Mouse (Mus musculus): Measurements from ENCODE around the gene Mylk3. TPM values are rescaled to one million over a fixed set of nuclear protein-coding genes. Genes with fewer than 3 reads are reported as not detected.

Mylk3 gene
- polyA plus RNA-seq (2016; fragmentation: Nextera tagmentation; extraction: Ambion mirVana): 211 and 224 TPM in 2 replicates

GRCm38 (mm10) chr8:85386205-85386604 is at the start of gene Mylk3:
Mylk3 (minus strand) TSS chr8:85386345.
- Histone ChIP-seq H3K36me3 (no peaks in the 10 kb centered on the region), H3K4me1 (replicated peaks) (peaks cover 37% of the 10 kb centered on the region), H3K27me3 (replicated peaks) (no peaks in the 10 kb centered on the region), H3K27ac (ENCODE audit: poor library complexity, severe bottlenecking) (no peak within 1 kb of the TSS), H3K4me3 (no peak within 1 kb of the TSS), H3K9ac (no peak within 1 kb of the TSS), H3K9me3 (replicated peaks) (no peaks in the 10 kb centered on the region), H3K4me2 (no peak within 1 kb of the TSS)
- 0 out of 2 replicates have a peak, but pooled peaks have one; percentile 51 for ATAC-seq (ENCODE audit: insufficient number of reproducible peaks, low FRiP score)
- WGBS: 61% methylated on average over 6 of the region's 6 CpGs

- no peak for ATAC-seq (ENCODE audit: insufficient number of reproducible peaks, low FRiP score)
These were observed 49.6 kb upstream of the Mylk3 start for GRCm38 (mm10) chr8:85435736-85436135.

GRCm38 (mm10) chr8:85434817-85435216 is 48.7 kb upstream of the Mylk3 start:
- 0 out of 2 replicates have a peak, but pooled peaks cover 3% of the 10 kb centered on the region for H3K9me3 ChIP-seq (replicated peaks)
- H3K27me3 ChIP-seq (replicated peaks): no peaks in the 10 kb centered on the region
- WGBS: 71% methylated on average over 12 of the region's 12 CpGs
- no peak overlapping the region for H3K4me3 ChIP-seq
- no peak overlapping the region for H3K4me2 ChIP-seq
- H3K4me1 ChIP-seq (replicated peaks): peaks cover 10% of the 10 kb centered on the region; the same call in 1 of the 2 replicates
- no peaks in the 10 kb centered on the region for H3K36me3 ChIP-seq
- no peak overlapping the region for H3K9ac ChIP-seq
- H3K27ac ChIP-seq (ENCODE audit: poor library complexity, severe bottlenecking): no peak overlapping the region
- no peak for ATAC-seq (ENCODE audit: insufficient number of reproducible peaks, low FRiP score)

More at GRCm38 (mm10) chr8:85435736-85436135, 49.6 kb upstream of the Mylk3 start:
- Histone ChIP-seq H3K9ac (no peak overlapping the region), H3K27me3 (replicated peaks) (no peaks in the 10 kb centered on the region), H3K4me1 (replicated peaks) (peaks cover 8% of the 10 kb centered on the region; the same call in 1 of the 2 replicates), H3K27ac (ENCODE audit: poor library complexity, severe bottlenecking) (no peak overlapping the region), H3K9me3 (replicated peaks) (peaks cover 7% of the 10 kb centered on the region), H3K4me3 (no peak overlapping the region), H3K4me2 (no peak overlapping the region), H3K36me3 (no peaks in the 10 kb centered on the region)
- 38% methylated on average over 5 of the region's 5 CpGs for WGBS

DNA sequence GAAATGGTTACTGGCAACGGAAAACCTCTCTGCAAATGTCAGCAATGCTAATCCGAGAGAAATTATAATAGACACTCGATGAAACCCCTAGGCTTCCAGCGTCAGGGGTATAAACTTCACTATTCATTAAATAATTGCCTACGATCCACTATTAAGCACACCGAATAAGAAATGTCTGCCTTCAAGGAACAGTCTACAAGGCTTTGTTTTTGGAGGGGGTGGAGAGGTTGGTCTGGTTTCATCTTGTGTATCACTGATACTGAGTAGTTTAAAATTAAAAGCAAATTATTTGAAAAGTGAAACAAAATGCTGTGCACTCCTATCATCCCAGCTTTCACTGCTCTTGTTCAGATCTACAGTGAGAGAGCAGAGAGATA is 46.9 kb upstream of the Mylk3 start:
- peaks cover 16% of the 10 kb centered on the region for H3K4me1 ChIP-seq (replicated peaks)
- peak overlapping the region; percentile 98 for H3K9ac ChIP-seq
- H3K4me2 ChIP-seq: peak overlapping the region; percentile 91
- H3K27me3 ChIP-seq (replicated peaks): no peaks in the 10 kb centered on the region
- H3K36me3 ChIP-seq: no peaks in the 10 kb centered on the region
- 0 out of 2 replicates have a peak, but pooled peaks have one; percentile 10 for ATAC-seq (ENCODE audit: insufficient number of reproducible peaks, low FRiP score)
- H3K27ac ChIP-seq (ENCODE audit: poor library complexity, severe bottlenecking): peak overlapping the region; percentile 100
- H3K4me3 ChIP-seq: peak overlapping the region; percentile 94
- 0 out of 2 replicates have a peak, but pooled peaks cover 3% of the 10 kb centered on the region for H3K9me3 ChIP-seq (replicated peaks)
- 4% methylated on average over 6 of the region's 6 CpGs for WGBS

DNA sequence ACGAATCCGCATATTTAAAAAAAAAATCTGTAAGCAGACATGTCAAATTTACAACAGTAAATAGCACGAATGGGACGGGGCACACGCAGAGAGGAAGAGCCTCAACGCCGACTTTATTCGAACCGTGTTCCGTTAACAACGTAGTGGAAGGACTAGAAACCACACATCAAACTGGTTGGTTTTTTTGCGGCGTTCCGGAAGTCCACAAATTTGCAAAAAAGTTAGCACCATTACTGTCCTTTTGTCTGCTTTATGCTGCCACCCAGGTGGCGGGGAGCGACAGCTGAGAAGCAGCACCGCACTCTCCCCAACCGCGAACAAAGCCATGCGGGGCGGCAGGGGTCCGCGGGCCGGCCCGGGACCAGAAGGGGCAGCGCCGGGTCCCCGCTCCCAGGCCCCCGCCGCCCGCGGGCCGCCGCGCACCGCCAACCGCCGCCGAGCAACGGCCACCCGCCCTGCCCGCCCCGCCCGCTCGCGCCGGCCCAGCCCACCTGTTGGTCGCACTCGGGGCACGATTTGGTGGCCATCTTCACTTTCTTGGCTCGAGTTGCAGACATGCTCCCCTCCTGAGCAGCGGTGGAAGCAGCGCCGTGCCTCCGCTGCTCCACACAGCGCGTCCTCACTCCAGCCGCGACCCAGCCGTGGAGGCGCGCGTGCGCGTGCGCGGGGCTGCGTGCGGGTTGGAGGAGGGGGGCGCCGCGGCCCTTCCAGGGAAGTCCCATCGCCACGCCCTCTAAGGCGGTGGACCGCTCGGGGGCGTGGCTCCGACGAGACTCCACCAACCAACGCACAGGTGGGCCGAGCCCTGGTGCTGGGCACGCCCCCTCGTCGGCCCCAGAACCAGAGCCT is 46.2 kb upstream of the Mylk3 start, which contains the start of gene 4921524J17Rik:
Gene 4921524J17Rik (minus strand): TSS at position 666 of the 849 bp plus-strand sequence.
- H3K9me3 ChIP-seq (replicated peaks): no peaks in the 10 kb centered on the region
- peak within 1 kb of the TSS; percentile 98 for H3K9ac ChIP-seq
- peak within 1 kb of the TSS; percentile 91 for H3K4me2 ChIP-seq
- WGBS: under 1% methylated on average over 85 of the region's 85 CpGs
- H3K4me1 ChIP-seq (replicated peaks): peaks cover 22% of the 10 kb centered on the region
- peak; percentile 99 for ATAC-seq (ENCODE audit: insufficient number of reproducible peaks, low FRiP score)
- no peaks in the 10 kb centered on the region for H3K36me3 ChIP-seq
- H3K27ac ChIP-seq (ENCODE audit: poor library complexity, severe bottlenecking): peak within 1 kb of the TSS; percentile 100
- peak within 1 kb of the TSS; percentile 94 for H3K4me3 ChIP-seq
- H3K27me3 ChIP-seq (replicated peaks): no peaks in the 10 kb centered on the region

DNA sequence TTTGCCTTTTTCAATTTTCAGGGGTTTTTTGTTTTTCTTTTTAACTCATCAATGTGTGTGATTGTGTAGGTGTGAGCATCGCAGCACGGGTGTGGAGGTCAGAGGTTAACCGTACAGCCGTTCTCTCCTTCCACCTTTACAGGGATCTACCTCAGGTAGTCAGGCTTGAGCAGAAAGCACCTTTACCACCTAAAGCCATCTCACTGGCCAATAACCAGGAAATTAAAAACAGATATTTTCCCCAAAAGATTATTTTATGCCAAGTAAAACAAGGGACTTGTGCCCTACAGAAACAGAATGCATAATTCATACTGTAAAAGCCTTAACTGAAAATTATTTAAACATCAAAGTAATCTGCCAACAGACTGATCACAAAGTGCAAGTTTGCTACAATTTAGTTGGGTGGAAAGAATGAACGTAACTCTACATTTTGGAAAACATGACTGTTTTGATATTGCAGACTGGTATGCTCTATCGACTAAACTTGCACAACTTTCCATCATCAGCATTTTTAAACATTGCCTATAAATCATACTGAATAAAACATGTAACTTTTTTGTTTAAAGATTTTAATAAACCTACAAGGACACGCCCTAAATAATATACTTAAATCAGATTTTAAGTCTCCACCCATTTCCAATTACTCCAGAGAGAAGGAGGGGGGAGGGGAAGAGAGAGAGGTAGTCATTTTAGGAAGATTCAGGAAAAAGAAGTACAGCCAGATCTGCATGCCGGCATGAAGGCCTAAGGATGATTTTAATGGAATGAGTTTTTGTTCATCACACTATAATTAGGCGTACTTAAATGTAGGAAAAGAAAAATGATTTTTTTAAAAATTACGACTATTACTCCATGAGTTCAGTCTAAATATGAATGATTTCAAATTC is 45.4 kb upstream of the Mylk3 start:
- peak overlapping the region; percentile 94 for H3K4me3 ChIP-seq
- 6% methylated on average over 10 of the region's 10 CpGs for WGBS
- H3K27me3 ChIP-seq (replicated peaks): no peaks in the 10 kb centered on the region
- H3K4me2 ChIP-seq: peak overlapping the region; percentile 91
- ATAC-seq (ENCODE audit: insufficient number of reproducible peaks, low FRiP score): no peak
- H3K36me3 ChIP-seq: no peaks in the 10 kb centered on the region
- H3K4me1 ChIP-seq (replicated peaks): peaks cover 29% of the 10 kb centered on the region
- H3K9me3 ChIP-seq (replicated peaks): no peaks in the 10 kb centered on the region
- H3K9ac ChIP-seq: peak overlapping the region; percentile 98
- H3K27ac ChIP-seq (ENCODE audit: poor library complexity, severe bottlenecking): peak overlapping the region; percentile 86

GRCm38 (mm10) chr8:85430801-85431200 is 44.7 kb upstream of the Mylk3 start:
- Histone ChIP-seq H3K27me3 (replicated peaks) (no peaks in the 10 kb centered on the region), H3K4me2 (peak overlapping the region; percentile 91), H3K9me3 (replicated peaks) (no peaks in the 10 kb centered on the region), H3K9ac (peak overlapping the region; percentile 76), H3K4me1 (replicated peaks) (peaks cover 36% of the 10 kb centered on the region), H3K4me3 (peak overlapping the region; percentile 94), H3K27ac (ENCODE audit: poor library complexity, severe bottlenecking) (peak overlapping the region; percentile 86), H3K36me3 (no peaks in the 10 kb centered on the region)
- 4% methylated on average over 3 of the region's 3 CpGs for WGBS
- no peak for ATAC-seq (ENCODE audit: insufficient number of reproducible peaks, low FRiP score)

GRCm38 (mm10) chr8:85429219-85429618 is 43.1 kb upstream of the Mylk3 start:
- Histone ChIP-seq H3K4me2 (peak overlapping the region; percentile 52), H3K9ac (no peak overlapping the region), H3K27me3 (replicated peaks) (no peaks in the 10 kb centered on the region), H3K9me3 (replicated peaks) (no peaks in the 10 kb centered on the region), H3K4me1 (replicated peaks) (peaks cover 43% of the 10 kb centered on the region), H3K27ac (ENCODE audit: poor library complexity, severe bottlenecking) (peak overlapping the region; percentile 88), H3K36me3 (0 out of 2 replicates have a peak, but pooled peaks cover 3% of the 10 kb centered on the region), H3K4me3 (peak overlapping the region; percentile 22; the same call in 1 of the 2 replicates)
- ATAC-seq (ENCODE audit: insufficient number of reproducible peaks, low FRiP score): no peak
- WGBS: 7% methylated on average over 4 of the region's 4 CpGs

- ATAC-seq (ENCODE audit: insufficient number of reproducible peaks, low FRiP score): no peak
- Histone ChIP-seq H3K4me1 (replicated peaks) (peaks cover 47% of the 10 kb centered on the region), H3K9me3 (replicated peaks) (no peaks in the 10 kb centered on the region), H3K27ac (ENCODE audit: poor library complexity, severe bottlenecking) (peak overlapping the region; percentile 47; the same call in 1 of the 2 replicates), H3K4me3 (no peak overlapping the region), H3K9ac (peak overlapping the region; percentile 56), H3K27me3 (replicated peaks) (no peaks in the 10 kb centered on the region), H3K36me3 (peaks cover 4% of the 10 kb centered on the region; the same call in 1 of the 2 replicates), H3K4me2 (peak overlapping the region; percentile 44)
- 39% methylated on average over 4 of the region's 4 CpGs for whole genome bisulfite sequencing
These were observed 40.9 kb upstream of the Mylk3 start for GRCm38 (mm10) chr8:85427026-85427425.

GRCm38 (mm10) chr8:85421329-85421728 is 35.2 kb upstream of the Mylk3 start:
- ATAC-seq (ENCODE audit: insufficient number of reproducible peaks, low FRiP score): no peak
- Histone ChIP-seq H3K27ac (ENCODE audit: poor library complexity, severe bottlenecking) (no peak overlapping the region), H3K27me3 (replicated peaks) (no peaks in the 10 kb centered on the region), H3K4me2 (no peak overlapping the region), H3K4me3 (no peak overlapping the region), H3K36me3 (peaks cover 38% of the 10 kb centered on the region; the same call in 1 of the 2 replicates), H3K4me1 (replicated peaks) (peaks cover 40% of the 10 kb centered on the region), H3K9me3 (replicated peaks) (no peaks in the 10 kb centered on the region), H3K9ac (no peak overlapping the region)
- 98% methylated on average over 1 of the region's 1 CpGs for WGBS
